Mouse (Mus musculus) T-helper 17 cell (primary cell): ENCODE measurements around the gene Gm20894.
"Not testable (repeated sequence)": the region's sequence is repeated elsewhere in the genome, so short reads cannot be mapped to it uniquely, and the experiment has no call there.

Experiments used
- in situ Hi-C, 2 experiments: fragments of 300-600 bp; cut with MboI, MseI; formaldehyde crosslinking; loops; 1 replicate in 1 of 2; 2 replicates in 1 of 2; pipeline ENCODE4 v1.15.1; 2025; ENCODE audit warnings: high pct_unique_total_duplicates in 2 of 2

The Gm20894 gene

DNA sequence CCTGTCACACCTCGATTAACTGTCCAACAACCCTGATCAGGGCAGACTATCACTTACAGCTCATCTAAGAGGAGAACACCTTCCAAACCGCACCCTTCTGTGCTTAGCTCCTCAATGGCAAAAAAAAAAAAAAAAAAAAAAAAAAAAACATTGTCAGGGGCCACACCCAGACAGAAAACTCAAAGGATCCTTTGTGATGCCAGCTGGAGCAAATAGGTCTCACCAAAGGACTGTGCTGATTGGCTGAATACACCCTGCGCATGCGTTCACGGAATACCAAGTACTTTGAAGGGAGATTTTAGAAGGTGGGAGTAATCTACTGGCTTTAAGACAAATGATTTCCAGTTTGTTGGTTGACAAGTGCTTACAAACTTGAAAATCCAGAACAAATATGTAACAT is at the start of gene Gm20894:
Gene Gm20894 (minus strand): TSS at position 101 of the 400 bp plus-strand sequence.
- in situ Hi-C loops, result not testable (repeated sequence)
